Mouse (Mus musculus): ENCODE data around the gene Gm20388.

DNA sequence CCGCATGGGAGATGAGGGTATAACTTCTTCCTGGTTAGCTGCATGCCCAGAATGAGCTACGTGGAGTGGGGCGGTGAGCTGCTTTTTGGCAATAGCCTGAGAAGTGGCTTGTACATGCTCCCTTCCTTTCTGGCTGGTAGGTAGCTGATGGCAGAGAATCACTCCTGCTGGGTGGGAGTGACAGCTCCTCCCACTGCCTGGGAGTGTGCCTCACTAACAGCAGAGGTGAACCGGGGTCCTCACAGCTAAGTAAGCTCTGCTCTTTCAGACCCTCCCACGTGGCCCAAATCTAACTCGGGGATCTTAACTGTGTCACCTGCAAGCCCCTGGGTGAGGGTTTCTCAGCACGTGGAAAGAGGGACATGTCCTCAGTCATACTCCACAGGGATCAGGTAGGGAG, 3321.9 kb downstream of the Gm20388 start:
- no peak for TF ChIP-seq CTCF (IDR thresholded peaks at IDR 0.05; ENCODE audit: control insufficient read depth, insufficient read depth, low read length)
- TF ChIP-seq POLR2A (IDR thresholded peaks at IDR 0.05; ENCODE audit: borderline replicate concordance, control insufficient read depth, low read depth, low read length) = no peak

Measured in bone marrow, adult 2 months (tissue).